Mouse (Mus musculus) hindbrain, embryonic 12.5 days (tissue): ENCODE measurements at regions not wholly inside any gene's neighbourhood (a gene's known extent, or its start where the extent isn't known, plus 50 kb on each side); places are given as distances from the start of the nearest gene placed in this dataset.
A peak's percentile ranks its signal among the peaks of the same experiment; 100 is the strongest.

ENCODE experiments used
- ATAC-seq: fragments of 200-750 bp; cut with Nextera tagmentation; 2 replicates; pipeline ENCODE4 v1.8.0; 2017; ENCODE audit warnings: moderate TSS enrichment; ENCODE audit not compliant: low FRiP score
- H3K27ac ChIP-seq: fragments of 300-500 bp; sonication (generic); 2 replicates; pipeline ENCODE4 v1.5.1; 2016; ENCODE audit warnings: mild to moderate bottlenecking
- H3K27me3 ChIP-seq: fragments of 300-500 bp; sonication (generic); 2 replicates; pipeline ENCODE4 v1.6.1; 2016; ENCODE audit warnings: mild to moderate bottlenecking
- H3K36me3 ChIP-seq: fragments of 300-500 bp; sonication (generic); 2 replicates; pipeline ENCODE4 v1.6.1; 2016; ENCODE audit warnings: mild to moderate bottlenecking
- H3K4me1 ChIP-seq: fragments of 300-500 bp; sonication (generic); 2 replicates; pipeline ENCODE4 v1.6.1; 2016
- H3K4me2 ChIP-seq: fragments of 300-500 bp; sonication (generic); replicated peaks from 2 replicates; pipeline ENCODE4 v1.6.1; 2016; ENCODE audit warnings: mild to moderate bottlenecking
- H3K4me3 ChIP-seq: fragments of 300-500 bp; sonication (generic); 2 replicates; pipeline ENCODE4 v1.5.1; 2016; ENCODE audit warnings: mild to moderate bottlenecking
- H3K9ac ChIP-seq: fragments of 300-500 bp; sonication (generic); 2 replicates; pipeline ENCODE4 v1.6.1; 2016; ENCODE audit warnings: mild to moderate bottlenecking, moderate library complexity
- H3K9me3 ChIP-seq: fragments of 300-500 bp; sonication (generic); replicated peaks from 2 replicates; pipeline ENCODE4 v1.6.1; 2016; ENCODE audit warnings: mild to moderate bottlenecking
- WGBS: fragments of 180-500 bp; shearing (Covaris S2); methylation state at CpG from one replicate; pipeline ENCODE4 v1.1.7; 2016; 5-methylcytosine and 5-hydroxymethylcytosine counted together

DNA sequence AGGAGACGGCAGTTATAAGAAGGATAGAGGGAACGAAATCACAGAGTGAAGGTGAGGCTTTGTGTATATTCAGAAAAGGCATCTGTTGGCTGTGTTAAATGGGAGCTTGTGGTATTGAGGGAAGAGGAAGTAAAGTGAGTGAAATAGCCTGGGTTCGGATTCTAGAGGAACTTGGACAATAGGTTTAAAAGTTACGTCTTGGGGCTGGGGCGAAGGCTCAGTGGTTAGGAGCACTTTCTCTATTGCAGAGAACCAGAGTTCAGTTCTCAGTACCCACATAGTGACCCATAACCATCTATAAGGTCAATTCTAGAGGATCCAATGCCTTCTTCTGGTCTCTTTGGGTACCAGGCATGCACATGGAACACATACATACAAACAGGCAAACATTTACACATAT, 317.6 kb upstream of the Ubash3b start:
- Histone ChIP-seq H3K4me3 (no peak overlapping the region), H3K27ac (no peak overlapping the region), H3K4me2 (no peak overlapping the region), H3K36me3 (0 out of 2 replicates have a peak, but pooled peaks cover 6% of the 10 kb centered on the region), H3K27me3 (no peaks in the 10 kb centered on the region), H3K9ac (no peak overlapping the region), H3K4me1 (peaks cover 14% of the 10 kb centered on the region), H3K9me3 (no peaks in the 10 kb centered on the region)
- no peak for ATAC-seq
- WGBS = 96% methylated on average over 5 of the region's 5 CpGs

DNA sequence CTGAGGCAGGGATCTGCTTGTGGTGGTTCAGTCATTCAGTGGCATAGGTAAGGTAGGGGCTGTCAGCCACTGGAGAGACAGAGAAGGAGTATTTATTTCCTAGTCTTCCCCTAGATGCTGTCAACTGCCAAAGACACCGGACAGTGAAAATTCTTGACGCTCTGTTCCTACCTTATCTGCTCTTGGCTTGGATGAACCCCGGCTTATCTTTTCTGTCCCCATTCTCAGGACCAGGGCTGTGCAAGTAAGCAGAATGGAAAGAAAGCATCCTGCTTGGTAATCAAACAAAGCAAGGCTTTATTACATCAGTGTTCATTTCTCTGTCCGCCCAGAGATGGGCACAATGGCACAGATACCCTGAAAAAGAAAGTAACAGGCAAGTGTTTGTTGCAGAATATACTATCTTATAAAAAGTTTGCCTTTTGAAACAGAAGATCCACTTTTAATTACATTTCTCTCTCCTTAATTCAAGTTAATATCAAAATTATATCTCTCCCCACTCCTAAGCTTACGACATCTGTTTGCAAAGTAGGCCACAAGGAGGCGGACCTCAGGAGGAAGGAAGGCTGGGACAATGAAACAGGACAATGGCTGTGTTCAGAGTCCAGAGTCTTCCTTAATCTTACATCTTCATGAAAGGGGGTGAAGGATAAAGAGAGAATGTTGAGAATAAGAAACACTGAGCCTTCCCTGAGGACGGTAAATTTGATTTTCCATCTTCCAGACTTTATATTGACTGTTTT, 316.8 kb upstream of the Ubash3b start:
- Histone ChIP-seq H3K4me1 (peaks cover 22% of the 10 kb centered on the region), H3K4me3 (no peak overlapping the region), H3K27ac (no peak overlapping the region), H3K27me3 (no peaks in the 10 kb centered on the region), H3K4me2 (no peak overlapping the region), H3K36me3 (0 out of 2 replicates have a peak, but pooled peaks cover 6% of the 10 kb centered on the region), H3K9ac (no peak overlapping the region), H3K9me3 (no peaks in the 10 kb centered on the region)
- no peak for ATAC-seq
- 85% methylated on average over 7 of the region's 7 CpGs for WGBS

DNA sequence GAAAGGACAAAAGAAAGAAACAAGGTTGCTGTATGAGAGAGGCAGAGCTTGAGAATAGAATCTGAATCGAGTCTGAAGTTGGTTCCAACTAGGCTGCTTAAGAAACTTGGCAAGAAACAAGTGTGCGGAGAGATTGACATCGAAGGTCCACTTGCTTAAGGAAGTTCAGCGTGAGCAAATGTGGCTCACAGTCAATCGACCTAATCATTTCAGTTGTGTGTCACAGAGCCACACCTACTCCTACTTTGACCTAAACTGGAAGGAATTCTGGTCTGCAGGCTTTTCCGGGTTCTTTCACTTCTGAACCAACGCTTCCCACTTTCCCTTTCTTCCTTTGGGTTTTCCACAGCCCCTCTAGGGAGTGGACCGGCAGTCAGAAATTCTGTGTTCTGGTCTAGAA, 313.8 kb upstream of the Ubash3b start:
- Histone ChIP-seq H3K4me2 (peak overlapping the region; percentile 32), H3K9me3 (no peaks in the 10 kb centered on the region), H3K27me3 (no peaks in the 10 kb centered on the region), H3K4me3 (no peak overlapping the region), H3K36me3 (0 out of 2 replicates have a peak, but pooled peaks cover 4% of the 10 kb centered on the region), H3K27ac (peak overlapping the region; percentile 79), H3K4me1 (peaks cover 25% of the 10 kb centered on the region), H3K9ac (no peak overlapping the region; the same call in 1 of the 2 replicates)
- no peak for ATAC-seq
- WGBS = 85% methylated on average over 8 of the region's 8 CpGs

DNA sequence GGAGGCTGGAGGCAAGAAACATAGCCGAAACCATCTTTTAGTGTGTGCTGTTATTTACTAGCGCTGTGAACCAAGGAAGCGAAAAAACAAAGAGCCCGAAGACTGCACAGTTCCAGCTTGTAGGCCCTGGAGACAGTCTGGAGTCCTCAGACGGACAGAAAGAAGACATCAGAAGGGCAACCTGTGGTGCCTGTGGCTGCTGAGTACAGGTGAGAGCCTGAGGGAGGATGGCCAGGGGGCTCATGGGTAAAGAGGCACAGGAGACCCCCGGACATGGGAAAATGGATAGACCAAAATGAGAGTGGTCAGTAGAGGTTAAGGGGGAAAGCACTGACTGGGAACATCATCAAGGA, 313.4 kb upstream of the Ubash3b start:
- peak overlapping the region; percentile 32 for H3K4me2 ChIP-seq
- peak; percentile 51; the same call in 1 of the 2 replicates for ATAC-seq

GRCm38 (mm10) chr9:41474244-41474944, 312.9 kb upstream of the Ubash3b start:
- Histone ChIP-seq H3K4me2 (peak overlapping the region; percentile 32), H3K27me3 (no peaks in the 10 kb centered on the region), H3K27ac (peak overlapping the region; percentile 79), H3K4me3 (no peak overlapping the region), H3K36me3 (0 out of 2 replicates have a peak, but pooled peaks cover 3% of the 10 kb centered on the region), H3K4me1 (peaks cover 33% of the 10 kb centered on the region), H3K9ac (0 out of 2 replicates have a peak overlapping the region, but pooled peaks have one; percentile 49), H3K9me3 (no peaks in the 10 kb centered on the region)
- 29% methylated on average over 11 of the region's 11 CpGs for WGBS
- ATAC-seq = peak; percentile 87

More for the DNA sequence above, 313.4 kb upstream of the Ubash3b start:
- Histone ChIP-seq H3K36me3 (0 out of 2 replicates have a peak, but pooled peaks cover 3% of the 10 kb centered on the region), H3K9ac (peak overlapping the region; percentile 49; the same call in 1 of the 2 replicates), H3K27me3 (no peaks in the 10 kb centered on the region), H3K9me3 (no peaks in the 10 kb centered on the region), H3K4me1 (peaks cover 29% of the 10 kb centered on the region), H3K4me3 (no peak overlapping the region), H3K27ac (peak overlapping the region; percentile 79)
- 66% methylated on average over 6 of the region's 6 CpGs for WGBS

DNA sequence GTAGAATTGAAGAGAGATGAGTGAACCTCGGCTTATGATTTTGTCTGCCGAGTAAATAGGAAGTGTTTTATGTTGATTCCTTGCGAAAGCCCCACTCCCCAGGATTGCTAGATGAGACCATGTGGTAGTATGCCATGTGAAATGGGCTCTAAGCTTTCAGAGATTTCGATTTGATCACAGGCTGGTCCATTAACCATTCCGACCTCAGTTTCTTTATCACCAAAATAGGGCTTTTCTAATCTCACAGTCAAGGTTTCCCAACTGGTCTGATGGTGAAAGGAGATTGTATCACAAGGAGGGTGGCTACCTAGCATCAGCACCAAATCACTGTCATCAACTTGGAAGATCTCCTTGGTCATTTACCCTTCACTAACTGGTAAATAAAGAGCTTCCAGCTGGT, 312.0 kb upstream of the Ubash3b start:
- H3K27me3 ChIP-seq = no peaks in the 10 kb centered on the region
- H3K9ac ChIP-seq = no peak overlapping the region
- H3K36me3 ChIP-seq = 0 out of 2 replicates have a peak, but pooled peaks cover 3% of the 10 kb centered on the region
- peaks cover 36% of the 10 kb centered on the region for H3K4me1 ChIP-seq
- ATAC-seq = 0 out of 2 replicates have a peak, but pooled peaks have one; percentile 12
- H3K9me3 ChIP-seq = no peaks in the 10 kb centered on the region
- H3K4me3 ChIP-seq = no peak overlapping the region
- H3K27ac ChIP-seq = peak overlapping the region; percentile 79
- no peak overlapping the region for H3K4me2 ChIP-seq
- WGBS = 89% methylated on average over 5 of the region's 5 CpGs

DNA sequence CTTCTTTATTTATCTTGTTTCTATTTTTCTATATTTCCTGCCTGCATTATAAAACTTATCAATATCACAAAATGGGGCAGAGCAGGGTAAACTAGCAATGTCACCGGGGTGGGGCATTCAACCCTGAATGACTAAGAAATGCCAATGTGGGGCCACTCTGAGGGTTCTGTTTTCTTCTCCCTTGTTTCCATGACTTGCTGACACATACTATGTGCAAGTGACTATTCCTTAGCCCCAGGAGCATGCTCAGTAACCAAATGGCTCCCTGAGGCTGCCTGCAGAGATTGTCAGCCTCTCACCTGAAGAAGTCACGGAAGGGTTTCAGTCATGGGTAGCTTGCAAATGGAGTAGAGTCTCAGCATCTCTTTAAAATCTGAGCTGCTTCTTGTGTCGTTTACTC, 309.8 kb upstream of the Ubash3b start:
- ATAC-seq = no peak
- WGBS = 93% methylated on average over 3 of the region's 3 CpGs
- H3K9ac ChIP-seq = no peak overlapping the region
- no peaks in the 10 kb centered on the region for H3K36me3 ChIP-seq
- H3K27me3 ChIP-seq = no peaks in the 10 kb centered on the region
- no peak overlapping the region for H3K4me2 ChIP-seq
- H3K27ac ChIP-seq = no peak overlapping the region
- peaks cover 36% of the 10 kb centered on the region for H3K4me1 ChIP-seq
- no peaks in the 10 kb centered on the region for H3K9me3 ChIP-seq
- H3K4me3 ChIP-seq = no peak overlapping the region

- WGBS = 51% methylated on average over 6 of the region's 6 CpGs
Measured at GRCm38 (mm10) chr9:41470010-41470409, 308.5 kb upstream of the Ubash3b start.

GRCm38 (mm10) chr9:41469414-41469813, 307.9 kb upstream of the Ubash3b start:
- 83% methylated on average over 5 of the region's 5 CpGs for WGBS
- Histone ChIP-seq H3K27ac (peak overlapping the region; percentile 64; the same call in 1 of the 2 replicates), H3K27me3 (no peaks in the 10 kb centered on the region), H3K4me3 (no peak overlapping the region), H3K36me3 (no peaks in the 10 kb centered on the region), H3K4me2 (no peak overlapping the region), H3K9me3 (no peaks in the 10 kb centered on the region), H3K9ac (no peak overlapping the region), H3K4me1 (peaks cover 27% of the 10 kb centered on the region)
- no peak for ATAC-seq

More at GRCm38 (mm10) chr9:41470010-41470409, 308.5 kb upstream of the Ubash3b start:
- Histone ChIP-seq H3K4me2 (no peak overlapping the region), H3K36me3 (no peaks in the 10 kb centered on the region), H3K4me1 (peaks cover 31% of the 10 kb centered on the region), H3K9me3 (no peaks in the 10 kb centered on the region), H3K27ac (peak overlapping the region; percentile 64), H3K4me3 (no peak overlapping the region), H3K9ac (no peak overlapping the region), H3K27me3 (no peaks in the 10 kb centered on the region)
- no peak for ATAC-seq

DNA sequence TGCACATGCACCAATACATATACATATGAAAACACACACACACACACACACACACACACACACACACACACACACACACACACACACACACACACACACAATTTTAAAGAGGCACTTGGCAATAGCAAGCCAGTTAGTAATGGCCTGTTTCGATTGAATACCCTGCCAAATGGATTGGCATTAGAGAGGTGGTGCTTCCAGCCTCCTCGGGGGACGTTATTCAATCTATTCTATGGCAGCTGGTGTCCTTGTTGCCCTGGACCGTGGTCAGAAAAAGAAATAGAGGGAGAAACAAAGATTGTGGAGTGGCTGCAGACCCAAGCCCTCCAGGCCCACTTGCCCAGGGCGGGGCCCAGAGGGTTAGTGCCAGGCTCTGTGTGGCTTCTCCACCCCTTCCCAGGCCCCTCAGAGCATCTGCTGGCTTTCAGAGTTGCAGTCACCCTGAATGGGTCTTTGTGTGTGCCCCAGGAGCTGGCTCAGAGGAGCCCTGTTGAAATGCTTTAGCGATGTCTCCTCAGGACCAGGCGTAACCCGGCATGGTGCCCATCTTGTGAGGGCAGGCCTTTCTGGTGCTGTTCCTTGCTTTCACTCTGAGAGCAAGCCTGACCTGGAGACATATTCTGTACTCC, 302.7 kb upstream of the Ubash3b start:
- Histone ChIP-seq H3K9me3 (no peaks in the 10 kb centered on the region), H3K4me1 (peaks cover 20% of the 10 kb centered on the region), H3K27me3 (no peaks in the 10 kb centered on the region), H3K27ac (peak overlapping the region; percentile 72), H3K36me3 (peaks cover 5% of the 10 kb centered on the region; the same call in 1 of the 2 replicates), H3K4me3 (no peak overlapping the region), H3K9ac (no peak overlapping the region), H3K4me2 (no peak overlapping the region)
- ATAC-seq = peak; percentile 83
- WGBS = 42% methylated on average over 8 of the region's 8 CpGs

DNA sequence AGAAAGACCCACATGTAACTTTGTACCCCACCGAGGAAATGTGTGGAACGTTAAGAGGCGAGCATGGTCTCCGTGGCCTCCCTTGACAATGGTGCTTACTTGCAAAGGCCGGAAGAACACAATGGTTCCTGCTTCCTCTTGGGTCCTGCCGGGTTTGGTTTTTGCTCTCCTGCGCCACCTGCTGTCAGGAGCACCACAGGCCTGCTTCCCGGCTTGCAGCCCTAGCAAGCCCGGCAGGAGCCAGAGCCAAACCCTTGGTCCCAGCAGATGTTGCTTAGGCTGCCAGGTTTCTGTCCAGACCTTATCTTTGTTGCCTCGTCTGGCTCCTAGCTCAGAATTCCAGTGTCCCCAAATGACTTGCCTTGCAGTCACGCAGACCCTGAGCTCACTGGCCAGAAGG, 300.2 kb upstream of the Ubash3b start:
- peak; percentile 60; the same call in 1 of the 2 replicates for ATAC-seq
- Histone ChIP-seq H3K9ac (no peak overlapping the region), H3K4me1 (peaks cover 20% of the 10 kb centered on the region), H3K27ac (peak overlapping the region; percentile 36; the same call in 1 of the 2 replicates), H3K9me3 (no peaks in the 10 kb centered on the region), H3K4me3 (no peak overlapping the region), H3K36me3 (peaks cover 5% of the 10 kb centered on the region; the same call in 1 of the 2 replicates), H3K27me3 (no peaks in the 10 kb centered on the region), H3K4me2 (no peak overlapping the region)
- 8% methylated on average over 11 of the region's 11 CpGs for WGBS

DNA sequence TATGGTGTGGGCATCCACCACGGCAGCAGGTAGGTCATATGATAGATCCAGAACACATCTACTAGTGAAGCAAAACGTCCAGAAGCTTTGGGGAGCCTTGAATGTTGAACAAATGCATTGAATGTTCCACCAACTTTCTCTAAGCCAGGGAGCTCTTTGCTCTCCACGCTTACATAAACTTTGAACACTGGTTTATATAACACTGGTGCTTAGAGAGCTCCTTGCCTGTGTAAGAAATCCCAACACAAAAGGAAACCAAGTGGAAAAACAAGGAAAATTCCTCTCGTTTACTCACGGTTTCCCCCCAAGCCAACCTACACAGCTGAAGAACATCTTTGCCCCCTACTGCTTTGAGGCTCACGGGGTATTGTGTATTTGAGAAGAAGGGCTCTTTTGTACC, 299.2 kb upstream of the Ubash3b start:
- no peaks in the 10 kb centered on the region for H3K9me3 ChIP-seq
- no peak overlapping the region for H3K9ac ChIP-seq
- no peak overlapping the region for H3K4me2 ChIP-seq
- H3K36me3 ChIP-seq = peaks cover 5% of the 10 kb centered on the region; the same call in 1 of the 2 replicates
- H3K27ac ChIP-seq = no peak overlapping the region
- WGBS = 65% methylated on average over 6 of the region's 6 CpGs
- H3K4me1 ChIP-seq = peaks cover 20% of the 10 kb centered on the region
- ATAC-seq = no peak
- no peak overlapping the region for H3K4me3 ChIP-seq
- H3K27me3 ChIP-seq = no peaks in the 10 kb centered on the region
